Mouse (Mus musculus) stomach, embryonic 15.5 days (tissue): ENCODE data around the gene Klhl32. TPM values are rescaled to one million over a fixed set of nuclear protein-coding genes. Genes with fewer than 3 reads are reported as not detected.
A peak's percentile ranks its signal among the peaks of the same experiment; 100 is the strongest.
"Not testable (repeated sequence)": the region's sequence is repeated elsewhere in the genome, so short reads cannot be mapped to it uniquely, and the experiment has no call there.

Experiments used
- ATAC-seq: fragments of 200-750 bp; cut with Nextera tagmentation; 2 replicates; pipeline ENCODE4 v1.8.0; 2017; ENCODE audit warnings: low read depth, moderate number of reproducible peaks, moderate TSS enrichment; ENCODE audit not compliant: insufficient read depth, low FRiP score
- H3K27ac ChIP-seq: fragments of 300-500 bp; sonication (generic); 2 replicates; pipeline ENCODE4 v1.5.1; 2015; ENCODE audit warnings: mild to moderate bottlenecking, inconsistent platforms
- H3K27me3 ChIP-seq: fragments of 300-500 bp; sonication (generic); replicated peaks from 2 replicates; pipeline ENCODE4 v1.6.1; 2015; ENCODE audit warnings: inconsistent platforms
- H3K36me3 ChIP-seq: fragments of 300-500 bp; sonication (generic); 2 replicates; pipeline ENCODE4 v1.6.1; 2015; ENCODE audit warnings: inconsistent platforms
- H3K4me1 ChIP-seq: fragments of 300-500 bp; sonication (generic); 2 replicates; pipeline ENCODE4 v1.6.1; 2015; ENCODE audit warnings: inconsistent platforms
- H3K4me2 ChIP-seq: fragments of 300-500 bp; sonication (generic); 2 replicates; pipeline ENCODE4 v1.6.1; 2015; ENCODE audit warnings: mild to moderate bottlenecking, inconsistent platforms
- H3K4me3 ChIP-seq: fragments of 300-500 bp; sonication (generic); replicated peaks from 2 replicates; pipeline ENCODE4 v1.5.1; 2015; ENCODE audit warnings: inconsistent platforms
- H3K9ac ChIP-seq: fragments of 300-500 bp; sonication (generic); 2 replicates; pipeline ENCODE4 v1.6.1; 2015; ENCODE audit warnings: inconsistent platforms
- H3K9me3 ChIP-seq: fragments of 300-500 bp; sonication (generic); 2 replicates; pipeline ENCODE4 v1.6.1; 2016; ENCODE audit warnings: inconsistent platforms
- WGBS: fragments of 180-500 bp; shearing (Covaris S2); methylation state at CpG from one replicate; pipeline ENCODE4 v1.1.7; 2015; 5-methylcytosine and 5-hydroxymethylcytosine counted together
- polyA plus RNA-seq: library from polyadenylated mRNA; unstranded; fragments of >200 nt; fragmentation: Nextera tagmentation; extraction: Ambion mirVana; gene quantifications from 2 replicates; pipeline ENCODE4 v1.2.1, GENCODE M21; 2015

Gene Klhl32
- polyA plus RNA-seq, 1 experiment from 2014 or later: 4.4 TPM

DNA sequence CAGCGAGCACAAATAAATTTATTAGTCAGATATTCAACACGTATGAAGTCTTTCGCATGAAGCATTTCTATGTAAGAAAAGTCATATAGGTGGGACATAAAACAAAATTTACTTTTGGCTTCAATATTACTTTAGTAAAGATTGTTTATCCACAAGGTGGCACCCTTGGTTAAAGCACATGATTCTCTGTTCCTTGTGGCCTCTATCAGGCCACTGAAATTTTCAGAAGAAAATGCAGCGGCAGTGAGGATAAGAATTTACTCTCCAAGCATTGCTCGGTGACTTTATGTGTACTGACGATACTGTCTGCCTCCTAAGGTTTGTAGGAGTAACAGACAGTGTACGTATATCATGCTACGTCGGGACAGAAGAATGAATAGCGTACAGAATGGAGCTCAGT lies 136.6 kb downstream of the Klhl32 start:
- no peak for ATAC-seq
- no peaks in the 10 kb centered on the region for H3K27me3 ChIP-seq
- H3K36me3 ChIP-seq: no peaks in the 10 kb centered on the region
- H3K9me3 ChIP-seq: no peaks in the 10 kb centered on the region
- no peak overlapping the region for H3K4me2 ChIP-seq
- no peaks in the 10 kb centered on the region for H3K4me1 ChIP-seq
- WGBS: 80% methylated on average over 10 of the region's 10 CpGs
- no peak overlapping the region for H3K9ac ChIP-seq
- H3K27ac ChIP-seq: no peak overlapping the region
- no peak overlapping the region for H3K4me3 ChIP-seq

DNA sequence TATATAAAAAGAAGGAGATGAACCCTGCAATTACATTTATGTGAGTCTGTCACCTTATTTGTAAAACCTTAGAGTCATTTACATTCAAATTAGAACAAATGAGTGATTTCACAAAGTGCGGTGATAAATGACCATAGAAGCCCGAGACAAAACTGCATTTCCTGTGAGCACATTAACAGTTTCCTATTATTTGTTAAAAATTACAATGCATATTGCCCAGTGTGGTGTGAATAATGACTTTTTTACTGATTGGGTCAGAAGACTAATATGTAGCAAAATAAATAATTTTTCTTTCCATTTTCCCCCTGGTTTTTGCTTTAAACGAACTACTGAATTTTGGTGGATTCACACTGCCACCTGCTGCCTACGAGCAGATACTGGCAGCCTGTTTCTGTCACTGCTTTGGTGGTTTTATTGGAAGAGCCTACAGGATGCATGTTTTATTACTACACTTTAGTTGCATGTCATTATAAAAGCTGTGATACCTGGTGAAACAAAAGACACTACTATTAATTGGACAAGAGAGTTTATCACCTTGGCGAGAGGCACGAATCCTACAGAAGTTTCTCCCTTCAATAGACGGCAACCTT lies 152.3 kb downstream of the Klhl32 start:
- Histone ChIP-seq H3K36me3 (no peaks in the 10 kb centered on the region), H3K9ac (no peak overlapping the region), H3K4me1 (no peaks in the 10 kb centered on the region), H3K27me3 (no peaks in the 10 kb centered on the region), H3K4me2 (no peak overlapping the region), H3K9me3 (no peaks in the 10 kb centered on the region), H3K27ac (no peak overlapping the region), H3K4me3 (no peak overlapping the region)
- no peak for ATAC-seq
- WGBS: 66% methylated on average over 7 of the region's 7 CpGs

DNA sequence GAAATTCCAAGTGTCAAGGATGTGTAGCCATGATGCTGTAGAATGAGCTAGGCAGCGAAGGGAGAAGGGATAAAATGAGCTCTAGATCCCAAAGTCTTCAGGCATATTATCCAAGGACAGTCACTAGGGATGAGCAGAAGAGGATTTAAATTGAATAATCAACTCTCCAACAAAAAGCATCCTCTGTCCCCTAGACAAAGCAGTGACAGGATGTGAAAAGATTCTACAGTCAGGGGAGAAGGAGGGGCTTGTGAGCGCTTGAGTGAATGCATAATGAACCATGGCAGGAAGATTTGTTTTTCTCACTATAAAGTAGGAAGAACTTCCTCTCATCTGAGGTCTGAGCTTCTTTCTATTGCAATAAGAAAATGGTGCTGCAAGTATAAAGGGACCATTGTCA lies 170.8 kb downstream of the Klhl32 start:
- no peak for ATAC-seq
- Histone ChIP-seq H3K4me3 (no peak overlapping the region), H3K9me3 (no peaks in the 10 kb centered on the region)

DNA sequence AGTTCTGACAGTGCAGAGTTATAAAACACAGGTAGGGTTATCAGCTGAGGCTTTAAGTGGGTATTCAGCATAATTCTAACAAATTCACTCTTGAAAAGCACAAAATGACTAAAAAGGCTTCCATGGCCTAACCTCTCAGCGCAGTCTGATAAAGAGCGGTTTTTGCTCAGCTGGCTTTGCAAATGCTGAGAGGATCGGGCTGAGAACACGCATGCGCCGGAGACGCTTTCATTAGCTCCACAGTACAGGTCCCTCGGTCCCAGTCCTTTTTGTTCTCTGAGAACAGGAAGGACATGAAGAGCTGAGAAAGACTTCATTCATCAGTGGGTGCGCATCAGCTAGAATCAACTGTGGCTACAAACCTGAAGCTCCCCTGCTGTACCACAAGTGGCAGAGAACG lies 180.9 kb downstream of the Klhl32 start:
- Histone ChIP-seq H3K4me1 (no peaks in the 10 kb centered on the region), H3K4me2 (no peak overlapping the region), H3K9ac (no peak overlapping the region), H3K9me3 (no peaks in the 10 kb centered on the region), H3K36me3 (no peaks in the 10 kb centered on the region), H3K27ac (no peak overlapping the region), H3K27me3 (no peaks in the 10 kb centered on the region), H3K4me3 (no peak overlapping the region)
- ATAC-seq: no peak
- 88% methylated on average over 10 of the region's 10 CpGs for WGBS

More for the DNA sequence above, 170.8 kb downstream of the Klhl32 start:
- no peak overlapping the region for H3K27ac ChIP-seq
- no peak overlapping the region for H3K4me2 ChIP-seq
- H3K4me1 ChIP-seq: no peaks in the 10 kb centered on the region
- WGBS: 85% methylated on average over 2 of the region's 2 CpGs
- no peaks in the 10 kb centered on the region for H3K36me3 ChIP-seq
- no peaks in the 10 kb centered on the region for H3K27me3 ChIP-seq
- no peak overlapping the region for H3K9ac ChIP-seq

DNA sequence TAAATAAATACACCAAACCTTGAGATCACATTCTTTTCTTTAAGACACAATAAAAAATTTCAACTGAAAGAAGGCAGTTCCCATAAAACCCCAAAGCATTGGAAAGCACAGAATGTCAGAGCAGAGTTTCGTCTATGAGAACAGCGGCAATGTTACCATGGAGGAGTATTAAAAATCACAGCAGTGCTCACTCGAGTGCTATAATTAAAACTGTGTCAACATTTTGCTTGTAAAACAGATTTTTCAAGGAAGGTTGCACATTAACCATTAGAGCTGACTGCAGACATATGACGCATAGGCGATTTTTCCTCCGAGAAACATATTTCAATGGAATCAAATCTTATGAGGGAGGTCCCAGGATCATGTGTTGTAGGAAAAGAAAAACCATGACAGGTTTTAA lies 191.7 kb downstream of the Klhl32 start:
- no peaks in the 10 kb centered on the region for H3K36me3 ChIP-seq
- 84% methylated on average over 6 of the region's 6 CpGs for WGBS
- no peaks in the 10 kb centered on the region for H3K4me1 ChIP-seq
- H3K27me3 ChIP-seq: no peaks in the 10 kb centered on the region
- ATAC-seq: no peak
- no peak overlapping the region for H3K27ac ChIP-seq
- H3K9me3 ChIP-seq: no peaks in the 10 kb centered on the region
- no peak overlapping the region for H3K9ac ChIP-seq
- H3K4me3 ChIP-seq: no peak overlapping the region
- no peak overlapping the region for H3K4me2 ChIP-seq

DNA sequence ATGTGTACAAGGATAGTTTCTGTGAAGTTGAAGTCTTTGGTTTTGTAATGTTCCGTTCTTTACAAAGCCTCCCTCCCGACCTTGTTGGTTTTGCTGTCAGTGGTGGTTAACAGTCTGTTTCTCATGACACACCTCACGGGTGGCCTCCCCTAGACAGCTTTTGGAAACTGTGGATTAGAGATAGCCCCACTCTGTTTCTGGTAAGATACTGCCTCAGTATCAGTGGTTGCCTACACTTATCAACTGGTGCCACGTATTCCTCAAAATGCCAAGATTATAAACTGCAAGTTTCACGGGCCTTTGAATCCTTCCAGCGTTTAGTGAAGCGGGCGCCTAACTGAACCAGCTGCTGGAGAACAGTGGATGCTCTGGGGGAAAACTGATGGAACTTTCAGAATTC lies 206.2 kb downstream of the Klhl32 start:
- not testable (repeated sequence) for H3K9me3 ChIP-seq, H3K4me1 ChIP-seq, H3K27me3 ChIP-seq, H3K4me3 ChIP-seq, H3K27ac ChIP-seq, H3K4me2 ChIP-seq, H3K36me3 ChIP-seq, H3K9ac ChIP-seq
- ATAC-seq: peak; percentile 88; the same call in 1 of the 2 replicates
- WGBS: 82% methylated on average over 6 of the region's 8 CpGs

DNA sequence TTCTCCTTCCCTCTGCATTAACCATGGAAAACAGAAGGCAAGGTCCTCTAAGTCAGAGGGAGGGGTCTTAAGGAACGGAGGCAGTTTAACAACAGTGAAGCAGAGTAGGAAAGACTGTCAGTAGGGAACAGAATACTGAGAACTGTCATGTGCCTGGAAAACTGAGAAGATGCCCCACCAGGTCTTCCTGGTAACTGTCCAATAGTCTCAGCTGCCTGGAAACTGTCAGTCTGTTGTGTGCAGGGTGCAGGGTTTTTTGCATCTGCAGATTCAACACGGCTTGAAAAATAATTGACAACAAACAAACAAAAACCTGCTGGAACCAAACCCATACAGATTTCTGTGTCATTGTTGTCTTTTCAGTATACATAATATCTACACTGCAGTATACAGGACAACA lies 208.6 kb downstream of the Klhl32 start:
- Histone ChIP-seq H3K4me1 (no peaks in the 10 kb centered on the region), H3K4me3 (no peak overlapping the region), H3K4me2 (no peak overlapping the region), H3K27me3 (no peaks in the 10 kb centered on the region), H3K9me3 (no peaks in the 10 kb centered on the region), H3K36me3 (no peaks in the 10 kb centered on the region), H3K9ac (no peak overlapping the region), H3K27ac (no peak overlapping the region)
- 67% methylated on average over 2 of the region's 2 CpGs for WGBS
- no peak for ATAC-seq

DNA sequence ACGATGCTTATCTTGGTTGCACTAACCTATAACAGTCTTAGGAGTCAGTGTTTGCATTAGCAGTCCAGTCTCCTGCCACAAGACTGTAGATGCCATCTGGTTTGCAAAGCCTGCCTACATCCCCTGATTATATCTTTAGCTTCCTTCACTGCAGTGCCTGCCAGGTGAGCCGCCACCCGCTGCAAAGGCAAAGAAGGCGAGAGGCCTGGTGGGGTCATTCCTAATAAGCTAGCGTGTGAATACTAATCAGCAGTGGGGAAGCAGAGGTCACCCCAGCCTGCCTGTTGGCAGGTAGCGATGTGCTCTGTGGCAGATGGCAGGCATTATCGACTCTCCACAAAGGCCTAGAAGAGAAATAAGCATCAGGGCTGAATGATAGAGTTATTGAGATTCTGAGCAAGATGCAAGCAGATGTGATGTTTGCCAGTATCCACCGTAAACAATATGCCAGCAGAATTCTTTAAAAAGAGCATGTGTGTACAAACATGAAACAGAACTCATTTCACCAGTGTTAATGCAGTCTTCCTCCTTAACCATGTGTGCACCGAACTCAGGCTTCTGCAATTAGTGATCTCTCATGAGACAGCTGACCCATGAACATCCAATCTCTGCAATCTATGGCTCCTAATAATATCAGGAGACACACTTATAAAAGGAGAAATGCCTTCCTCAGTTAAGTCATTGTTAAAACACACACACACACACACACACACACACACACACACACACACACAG lies 219.6 kb downstream of the Klhl32 start:
- H3K9me3 ChIP-seq: no peaks in the 10 kb centered on the region
- no peak overlapping the region for H3K4me3 ChIP-seq
- no peaks in the 10 kb centered on the region for H3K36me3 ChIP-seq
- WGBS: 67% methylated on average over 9 of the region's 9 CpGs
- no peak overlapping the region for H3K27ac ChIP-seq
- H3K4me2 ChIP-seq: no peak overlapping the region
- H3K27me3 ChIP-seq: no peaks in the 10 kb centered on the region
- H3K9ac ChIP-seq: no peak overlapping the region
- ATAC-seq: no peak
- 0 out of 2 replicates have a peak, but pooled peaks cover 3% of the 10 kb centered on the region for H3K4me1 ChIP-seq

DNA sequence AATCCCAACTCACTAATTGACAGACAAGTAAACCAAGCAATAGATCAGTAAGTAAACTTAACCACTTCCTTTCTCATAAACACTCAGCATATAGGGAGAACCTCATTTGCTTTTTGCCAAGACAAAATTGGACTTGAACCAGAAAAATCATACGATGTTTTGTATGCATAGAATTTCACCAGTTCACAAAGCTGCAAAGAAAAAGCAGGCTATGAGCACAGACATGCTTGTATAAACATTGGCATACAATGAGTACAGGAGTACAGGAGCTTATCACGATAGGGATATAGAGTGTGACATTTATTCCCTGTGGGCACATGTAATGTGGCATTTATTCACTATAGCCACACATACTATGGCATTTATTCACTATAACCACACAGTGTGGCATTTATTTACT lies 220.5 kb downstream of the Klhl32 start:
- Histone ChIP-seq H3K4me3 (no peak overlapping the region), H3K9me3 (no peaks in the 10 kb centered on the region), H3K27ac (no peak overlapping the region), H3K27me3 (no peaks in the 10 kb centered on the region), H3K36me3 (no peaks in the 10 kb centered on the region), H3K9ac (no peak overlapping the region), H3K4me2 (no peak overlapping the region), H3K4me1 (0 out of 2 replicates have a peak, but pooled peaks cover 3% of the 10 kb centered on the region)
- 27% methylated on average over 2 of the region's 2 CpGs for WGBS
- ATAC-seq: no peak

DNA sequence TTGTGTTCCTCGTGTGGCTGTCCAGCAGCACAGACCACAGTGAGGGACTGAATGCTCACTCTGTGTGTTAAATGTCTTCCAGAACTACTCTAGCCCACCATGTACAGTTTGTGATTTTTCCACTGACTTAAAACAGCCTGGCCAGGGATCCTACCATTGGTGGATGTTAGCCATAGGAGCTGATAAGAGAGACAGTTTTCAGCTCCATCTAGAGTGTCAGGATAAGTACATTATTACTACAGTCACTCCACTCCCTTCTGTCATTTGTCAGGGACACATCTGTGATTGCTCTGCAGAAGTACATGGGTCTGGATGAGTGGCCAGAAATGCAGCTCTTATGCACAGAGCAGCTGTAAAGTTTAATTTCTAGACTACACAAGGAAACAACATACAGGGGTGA lies 223.1 kb downstream of the Klhl32 start:
- Histone ChIP-seq H3K27me3 (no peaks in the 10 kb centered on the region), H3K9me3 (no peaks in the 10 kb centered on the region), H3K9ac (no peak overlapping the region), H3K4me2 (no peak overlapping the region), H3K27ac (no peak overlapping the region), H3K4me1 (0 out of 2 replicates have a peak, but pooled peaks cover 3% of the 10 kb centered on the region), H3K4me3 (no peak overlapping the region), H3K36me3 (no peaks in the 10 kb centered on the region)
- WGBS: 66% methylated on average over 1 of the region's 1 CpGs
- no peak for ATAC-seq

DNA sequence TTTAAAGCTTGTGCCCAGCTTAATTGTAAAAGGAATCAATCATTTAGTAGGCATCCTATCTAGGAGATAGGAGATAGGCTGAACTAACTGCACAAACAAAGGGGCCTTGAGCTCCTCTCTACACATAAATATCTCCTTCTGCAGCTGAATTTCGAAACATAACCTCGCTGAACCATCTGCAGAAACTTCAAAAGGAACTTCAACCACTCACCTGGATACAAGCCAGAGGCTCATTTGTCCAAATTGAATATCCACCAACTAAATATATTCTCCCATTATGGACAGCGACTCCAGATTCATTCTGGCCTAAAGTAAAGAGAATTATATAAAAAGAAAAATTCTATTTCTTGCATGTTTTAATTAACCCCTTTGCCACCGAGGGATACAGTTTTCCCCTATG lies 224.2 kb downstream of the Klhl32 start:
- Histone ChIP-seq H3K9me3 (no peaks in the 10 kb centered on the region), H3K27ac (no peak overlapping the region), H3K4me2 (no peak overlapping the region), H3K4me3 (no peak overlapping the region), H3K4me1 (0 out of 2 replicates have a peak, but pooled peaks cover 3% of the 10 kb centered on the region), H3K9ac (no peak overlapping the region), H3K27me3 (no peaks in the 10 kb centered on the region), H3K36me3 (no peaks in the 10 kb centered on the region)
- WGBS: 38% methylated on average over 4 of the region's 4 CpGs
- no peak for ATAC-seq

DNA sequence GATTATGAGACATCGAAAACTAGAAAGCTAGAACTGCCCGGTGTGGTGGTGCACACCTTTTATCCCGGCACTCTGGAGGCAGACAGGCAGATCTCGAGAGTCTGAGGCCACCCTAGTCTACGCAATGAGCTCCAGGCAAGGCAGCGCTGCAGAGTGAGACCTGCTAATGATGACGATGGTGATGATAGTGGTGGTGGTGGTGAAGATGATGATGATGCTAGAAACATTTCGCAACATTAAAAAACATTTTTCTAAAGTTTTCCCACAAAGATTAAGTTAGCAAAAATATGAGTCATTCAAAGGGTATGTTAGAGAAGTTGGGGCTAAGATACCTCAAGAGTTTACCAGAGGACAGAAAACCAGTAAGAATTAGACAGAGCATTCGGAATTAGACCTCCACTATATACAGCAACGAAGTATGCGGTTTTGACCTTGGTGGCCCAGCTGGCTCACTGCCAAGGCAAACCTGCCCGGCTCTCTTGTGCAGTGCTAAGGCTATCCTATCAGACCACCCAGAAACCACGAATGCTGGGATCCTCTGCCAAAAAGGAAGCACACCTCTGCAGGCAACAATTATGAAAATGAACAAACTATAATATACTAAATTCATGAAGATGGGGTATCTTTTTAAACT lies 224.9 kb downstream of the Klhl32 start:
- ATAC-seq: peak; percentile 73; the same call in 1 of the 2 replicates

More for the DNA sequence above, 224.9 kb downstream of the Klhl32 start:
- H3K36me3 ChIP-seq: no peaks in the 10 kb centered on the region
- 61% methylated on average over 13 of the region's 13 CpGs for WGBS
- 0 out of 2 replicates have a peak, but pooled peaks cover under 1% of the 10 kb centered on the region for H3K4me1 ChIP-seq
- H3K4me3 ChIP-seq: no peak overlapping the region
- no peak overlapping the region for H3K27ac ChIP-seq
- no peak overlapping the region for H3K4me2 ChIP-seq
- H3K27me3 ChIP-seq: no peaks in the 10 kb centered on the region
- H3K9me3 ChIP-seq: no peaks in the 10 kb centered on the region
- no peak overlapping the region for H3K9ac ChIP-seq
